Mouse (Mus musculus) heart, adult 2 months (tissue): ENCODE measurements around the gene Gm20388.
A peak's percentile ranks its signal among the peaks of the same experiment; 100 is the strongest.

ENCODE experiments used
- CTCF ChIP-seq: fragments of 200-600 bp; IDR thresholded peaks from 2 replicates; pipeline ENCODE4 v1.8.1; 2022; ENCODE audit warnings: antibody characterized with exemption, mild to moderate bottlenecking, moderate library complexity
- POLR2A ChIP-seq: fragments of 200-500 bp; IDR thresholded peaks from 2 replicates; pipeline ENCODE4 v1.6.1; 2011; ENCODE audit warnings: mild to moderate bottlenecking, low read depth, low read length, control low read depth; ENCODE audit not compliant: insufficient read depth

GRCm38 (mm10) chr8:120207364-120207763 lies 296.7 kb downstream of the Gm20388 start:
- TF ChIP-seq POLR2A (no peak), CTCF (peak; percentile 62)
